Mouse (Mus musculus) activated CD4-positive, CD25-positive, alpha-beta regulatory T cell, adult 4 months (primary cell): ENCODE results near the gene Armc2. TPM values are rescaled to one million over a fixed set of nuclear protein-coding genes. Genes with fewer than 3 reads are reported as not detected.
A peak's percentile ranks its signal among the peaks of the same experiment; 100 is the strongest.

Source experiments
- ATAC-seq: one replicate; pipeline ENCODE4 v1.8.0; 2017
- polyA plus RNA-seq, 2 experiments: library from polyadenylated mRNA; unstranded; fragments of 100-300 nt; shearing (Covaris generic); gene quantifications; one replicate each; pipeline ENCODE4 v1.2.1; 2017

The Armc2 gene
- polyA plus RNA-seq, 2 experiments from 2014 or later = 0.32 to 0.46 TPM

DNA sequence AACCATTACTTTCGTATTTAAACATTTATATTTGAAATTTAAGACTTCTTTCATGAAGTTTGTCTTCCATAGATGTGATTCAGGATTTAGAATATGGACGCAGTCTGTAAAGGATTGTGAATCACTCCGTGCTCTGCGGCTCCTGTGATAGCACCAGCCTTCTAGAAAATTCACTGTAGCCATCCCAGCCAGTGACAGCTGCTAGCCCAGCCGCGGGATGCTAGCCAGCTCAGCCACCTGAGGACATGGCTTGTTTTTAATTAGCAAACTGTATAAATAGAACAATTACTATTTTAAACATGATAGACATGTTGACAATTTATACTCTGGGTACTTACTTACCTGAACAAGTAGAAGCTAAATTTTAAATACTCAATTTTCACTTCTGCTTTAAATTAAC, 116.4 kb downstream of the Armc2 start:
- no peak for ATAC-seq

DNA sequence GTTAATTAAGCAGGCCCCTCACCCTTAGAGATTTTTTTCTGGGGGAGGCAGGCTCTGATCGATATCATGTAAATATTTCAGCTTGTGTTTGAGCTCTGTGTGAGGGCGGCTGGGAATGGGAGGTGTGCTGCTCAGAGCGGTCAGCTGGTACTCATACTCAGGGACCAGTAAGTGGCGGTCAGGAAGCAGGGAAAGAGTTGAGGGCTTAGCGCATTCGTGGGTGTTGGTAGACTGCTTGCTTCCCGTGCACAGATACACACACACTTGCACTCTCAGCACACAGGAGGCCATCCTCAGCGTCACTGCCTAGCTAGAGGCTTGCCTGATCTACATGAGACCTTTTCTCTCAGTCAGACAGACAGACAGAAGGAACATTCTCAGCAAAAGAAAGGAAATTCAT, 116.8 kb downstream of the Armc2 start:
- no peak for ATAC-seq

DNA sequence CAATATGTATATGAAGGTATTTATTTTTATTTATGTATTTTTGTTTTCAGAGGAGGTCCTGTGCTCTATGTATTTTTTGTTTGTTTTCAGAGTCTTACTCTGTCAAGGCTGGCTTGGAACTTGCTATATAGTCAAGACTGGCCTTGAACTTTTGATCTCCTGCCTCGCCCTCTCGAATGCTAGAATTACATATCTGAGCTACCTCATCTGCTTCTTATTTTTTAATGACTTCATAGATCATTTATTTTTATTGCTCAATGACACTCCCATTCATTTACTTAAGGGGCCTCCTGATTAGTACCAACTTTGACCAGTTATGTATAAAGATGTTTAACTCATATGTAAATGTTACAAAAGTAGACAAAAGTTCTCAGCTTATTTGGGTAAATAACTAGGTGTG, 121.4 kb downstream of the Armc2 start:
- no peak for ATAC-seq

DNA sequence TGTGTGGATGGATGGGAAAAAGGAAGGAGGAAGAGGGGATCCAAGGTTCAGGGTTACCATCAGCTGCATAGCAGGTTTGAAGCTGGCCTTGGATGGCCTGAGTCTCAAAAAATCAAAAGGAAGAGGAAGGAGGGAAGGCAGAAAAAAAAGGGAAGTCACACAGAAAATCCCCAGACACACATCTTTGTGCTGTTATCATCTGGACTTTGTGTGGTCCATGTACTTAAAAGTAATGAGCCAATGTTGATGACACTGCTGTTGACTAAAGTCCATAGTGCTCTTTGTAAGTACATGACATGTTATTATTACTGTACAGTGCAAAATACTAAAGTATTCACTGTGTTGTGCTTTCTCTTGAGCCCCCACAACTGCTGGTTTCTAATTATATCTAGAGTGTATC, 121.8 kb downstream of the Armc2 start:
- no peak for ATAC-seq

DNA sequence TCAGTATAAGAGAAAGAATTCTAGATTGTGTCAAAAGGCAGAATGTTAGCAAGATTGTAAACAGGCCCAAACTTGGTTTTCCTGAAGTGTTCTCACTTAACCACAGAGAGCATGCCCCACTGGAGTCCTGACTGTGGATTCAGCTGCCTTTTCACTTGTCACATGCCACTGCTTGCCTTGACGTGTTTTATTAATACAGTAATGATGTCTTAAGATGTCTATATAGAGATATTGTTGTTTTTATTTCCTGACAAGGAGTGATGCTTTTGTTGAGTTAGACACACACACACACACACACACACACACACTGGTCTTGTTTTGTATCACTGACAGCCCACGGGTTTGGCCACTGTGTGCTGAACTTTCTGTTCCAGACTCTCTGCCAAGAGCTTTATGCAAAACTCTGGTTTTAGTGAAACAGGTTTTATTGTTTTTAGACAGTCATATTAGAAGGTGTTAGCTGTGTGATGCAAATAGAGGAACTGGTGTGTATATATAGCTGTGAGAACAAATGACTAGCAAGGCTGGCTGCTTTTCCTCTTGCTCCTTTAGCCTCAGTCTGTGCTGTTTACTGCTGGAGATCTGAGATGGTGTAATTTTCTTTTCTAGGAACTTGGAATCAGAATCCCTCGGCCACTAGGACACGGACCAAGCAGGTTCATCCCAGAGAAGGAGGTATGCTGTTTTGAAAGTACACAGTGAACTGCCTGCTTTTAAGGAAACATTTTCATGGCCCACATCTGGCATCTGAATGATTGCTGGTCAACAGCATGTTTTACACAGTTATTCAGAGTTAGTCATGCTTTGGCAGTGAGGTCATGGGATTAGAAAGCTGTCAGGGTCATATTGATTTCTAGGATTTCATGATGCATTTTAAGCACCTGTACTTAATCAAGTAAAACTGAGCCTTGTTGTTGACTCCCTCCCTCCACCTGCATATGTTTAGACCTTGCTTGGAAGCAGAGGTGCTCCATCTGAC, 124.5 kb downstream of the Armc2 start:
- peak; percentile 14 for ATAC-seq

DNA sequence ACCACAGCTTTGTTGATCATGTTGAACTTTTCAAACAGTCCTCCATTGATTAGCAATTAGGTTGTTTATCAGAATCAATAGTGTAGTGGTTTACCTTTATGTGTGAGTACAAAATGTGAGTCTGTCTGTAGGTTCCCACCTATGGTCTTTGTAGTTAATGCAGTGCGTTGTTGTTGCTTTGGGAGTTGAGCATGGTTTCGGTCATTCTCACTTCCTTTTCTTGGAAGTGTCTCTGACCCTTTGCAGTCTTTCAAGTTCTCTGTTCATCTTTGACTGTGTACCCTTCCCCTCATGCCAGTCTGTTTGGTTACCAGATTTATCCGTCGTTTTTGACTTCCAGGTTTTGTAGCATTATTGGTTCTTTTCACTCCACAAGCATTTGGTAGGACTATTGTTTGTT, 126.9 kb downstream of the Armc2 start:
- no peak for ATAC-seq

- ATAC-seq = no peak
These were observed 127.7 kb downstream of the Armc2 start for GRCm38 (mm10) chr10:41890537-41890936.

DNA sequence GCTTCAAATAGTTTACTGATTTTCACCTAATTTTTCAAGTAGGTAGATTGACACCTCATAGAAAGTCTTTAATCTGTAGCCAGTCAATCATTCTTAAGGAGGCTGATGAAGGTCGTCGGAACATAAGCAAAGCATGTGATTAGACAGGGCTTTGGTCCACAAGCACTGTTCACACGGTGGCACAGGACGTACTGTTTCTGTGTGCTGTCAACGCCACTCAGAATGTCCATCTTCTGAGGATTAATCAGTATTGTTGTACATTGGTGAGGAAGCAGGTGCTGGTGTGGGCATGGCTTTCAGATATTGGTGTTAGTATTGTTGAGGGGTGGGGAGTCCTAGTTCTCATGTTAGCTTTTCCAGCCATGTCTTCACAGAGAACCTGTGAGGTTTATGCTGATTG, 128.7 kb downstream of the Armc2 start:
- ATAC-seq = no peak

- ATAC-seq = peak; percentile 12
These were observed 129.8 kb downstream of the Armc2 start for GRCm38 (mm10) chr10:41888365-41888941.

- ATAC-seq = peak; percentile 80
These were observed 131.0 kb downstream of the Armc2 start for GRCm38 (mm10) chr10:41887080-41887821.

DNA sequence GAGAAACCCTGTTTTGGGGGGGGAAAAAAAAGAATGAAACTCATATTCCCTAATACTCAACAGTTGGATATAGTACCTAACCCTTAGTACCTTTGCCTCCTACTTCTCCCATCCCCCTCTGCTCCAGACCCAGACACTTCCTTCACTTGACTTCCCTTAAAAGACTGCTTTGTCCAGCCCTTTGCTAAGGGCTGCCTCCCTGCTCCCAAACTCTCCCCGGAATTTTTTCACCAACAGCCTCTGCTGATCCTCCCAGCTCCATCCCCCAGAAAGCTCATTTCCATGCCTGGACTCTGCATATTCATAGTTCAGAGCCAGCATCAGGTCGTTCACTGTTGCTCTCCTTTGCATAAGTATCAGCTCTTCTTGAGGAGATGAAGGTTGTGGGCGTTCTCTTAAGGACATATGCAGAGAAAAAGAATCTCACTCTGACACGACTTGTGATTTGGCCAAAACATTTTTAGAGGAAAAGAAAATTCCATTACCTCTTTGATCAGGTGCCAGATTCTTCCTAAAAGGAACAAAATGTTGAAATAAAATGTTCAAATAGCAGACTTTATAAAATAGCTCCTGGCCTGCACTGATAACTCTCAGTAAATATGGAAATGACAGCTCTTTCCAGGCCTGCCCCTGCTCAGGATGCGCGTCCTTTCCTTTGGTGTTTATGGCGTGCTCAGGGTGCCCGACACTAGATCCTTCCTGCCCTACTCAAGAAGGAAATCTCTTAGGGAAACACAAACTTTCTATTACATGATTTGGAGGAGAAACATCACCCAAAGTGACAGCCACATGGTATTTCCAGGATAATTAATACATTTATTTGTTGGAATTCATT, 134.3 kb downstream of the Armc2 start:
- no peak for ATAC-seq

- ATAC-seq = no peak
These were observed 136.8 kb downstream of the Armc2 start for GRCm38 (mm10) chr10:41881438-41881837.

GRCm38 (mm10) chr10:41880777-41881176, 137.5 kb downstream of the Armc2 start:
- peak; percentile 95 for ATAC-seq

- no peak for ATAC-seq
These were observed 138.0 kb downstream of the Armc2 start for GRCm38 (mm10) chr10:41880206-41880605.

- no peak for ATAC-seq
These were observed 138.6 kb downstream of the Armc2 start for GRCm38 (mm10) chr10:41879675-41880074.

DNA sequence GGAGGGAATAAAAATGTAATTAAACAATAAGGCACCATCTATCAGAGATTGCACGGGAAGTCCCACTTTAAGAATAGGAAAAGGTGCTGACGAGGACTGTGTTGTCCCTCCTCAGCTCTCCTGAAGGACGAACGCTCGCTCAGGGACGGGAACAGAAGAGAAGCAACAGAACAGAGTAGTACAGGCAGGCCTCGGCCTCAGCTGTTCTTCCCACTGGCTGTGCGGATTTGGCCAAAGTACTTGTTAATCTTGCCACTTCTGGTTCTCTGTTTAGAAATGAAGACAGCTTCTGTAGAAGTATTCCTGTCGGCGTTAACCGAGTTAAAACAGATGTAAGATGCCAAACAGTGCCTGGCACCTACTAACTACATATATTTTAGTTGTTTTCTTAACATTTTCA, 139.9 kb downstream of the Armc2 start:
- ATAC-seq = no peak

- no peak for ATAC-seq
These were observed 142.6 kb downstream of the Armc2 start for GRCm38 (mm10) chr10:41875624-41876023.

DNA sequence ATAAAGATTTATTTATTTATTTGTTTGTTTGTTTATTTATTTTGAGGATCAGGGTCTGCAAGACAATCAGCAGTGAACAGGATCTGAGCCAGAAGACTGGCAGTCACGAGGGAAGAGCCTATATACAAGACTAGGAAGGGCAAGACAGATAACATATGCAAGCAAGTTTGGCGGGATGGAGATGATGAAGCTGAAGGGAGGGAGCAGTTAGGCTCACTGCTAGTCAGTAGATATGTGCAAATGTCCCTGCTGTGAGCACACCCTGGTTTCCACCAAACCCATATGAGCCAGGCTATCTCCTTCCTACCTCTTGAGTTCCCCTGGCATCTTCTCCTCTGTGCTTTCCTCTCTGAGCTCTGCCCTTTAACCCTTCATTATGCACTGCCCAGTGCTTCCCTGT, 146.7 kb downstream of the Armc2 start:
- no peak for ATAC-seq

GRCm38 (mm10) chr10:41870101-41870500, 148.1 kb downstream of the Armc2 start:
- ATAC-seq = no peak

DNA sequence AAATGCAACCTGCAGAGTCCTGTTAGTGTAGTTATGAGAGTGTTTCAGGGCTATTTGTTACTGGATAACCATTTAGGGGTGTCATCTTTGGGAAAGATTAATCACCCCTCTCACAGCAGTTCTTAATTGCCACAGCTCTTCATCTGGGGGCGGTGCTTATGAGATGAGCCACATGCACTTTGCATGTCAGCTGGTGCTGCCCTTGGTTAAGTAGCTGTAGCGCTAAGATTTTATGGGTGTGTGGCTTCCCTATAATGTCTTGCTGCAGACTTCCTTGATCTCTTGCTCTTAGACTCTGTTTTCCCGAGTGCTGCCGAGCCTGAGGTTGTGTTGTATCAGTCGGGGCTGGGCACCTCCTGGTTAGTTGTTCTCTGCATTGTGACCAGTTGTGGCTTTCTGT, 150.3 kb downstream of the Armc2 start:
- no peak for ATAC-seq

DNA sequence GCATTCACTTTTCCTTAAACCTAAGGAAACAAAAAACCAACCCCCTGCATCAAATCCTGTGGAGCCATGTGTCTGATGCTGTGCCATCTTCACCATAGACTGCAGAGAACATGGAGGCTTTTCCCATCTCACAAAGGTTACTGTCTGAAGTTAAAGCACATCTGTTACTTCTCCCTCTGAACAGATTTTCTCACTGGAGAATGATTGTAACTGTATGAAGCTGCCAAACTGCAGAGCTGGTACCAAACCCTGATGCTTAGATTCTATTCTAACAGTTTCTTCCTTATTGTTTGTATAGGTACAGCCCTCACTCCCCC, 151.4 kb downstream of the Armc2 start:
- no peak for ATAC-seq

DNA sequence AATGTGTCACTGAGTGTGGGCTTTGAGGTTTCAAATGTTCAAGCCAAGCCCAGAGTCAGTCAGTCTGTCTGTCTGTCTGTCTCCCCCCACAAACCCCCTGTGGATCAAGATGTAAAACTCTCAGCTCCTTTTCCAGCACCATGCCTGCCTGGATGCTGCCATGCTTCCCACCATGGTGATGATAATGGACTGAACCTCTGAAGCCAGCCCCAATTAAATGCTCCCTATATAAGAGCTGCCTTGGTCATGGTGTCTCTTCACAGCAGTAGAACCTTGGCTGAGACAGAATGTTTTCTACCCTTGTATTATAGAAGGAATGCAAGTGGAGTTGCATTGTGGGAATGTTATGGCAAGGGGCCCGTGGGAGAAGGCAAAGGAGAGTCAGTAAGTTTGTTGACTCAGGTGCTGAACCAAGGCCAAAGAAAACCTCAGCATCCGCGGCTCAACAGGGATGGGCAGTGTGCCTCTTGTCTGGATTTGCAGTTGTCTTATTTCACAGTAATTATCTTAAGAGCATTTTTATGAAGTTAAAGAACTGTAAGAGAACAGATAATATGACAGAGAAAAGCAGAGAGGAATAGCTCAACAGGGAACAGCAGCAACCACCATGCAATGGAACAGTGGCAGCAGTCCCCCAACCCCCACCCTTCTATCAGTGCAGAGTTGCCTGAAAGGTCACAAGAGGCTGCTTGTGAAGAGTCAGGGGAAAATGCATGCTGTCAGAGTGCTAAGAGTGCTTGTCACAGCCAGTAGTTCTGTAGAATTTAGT, 152.0 kb downstream of the Armc2 start:
- ATAC-seq = no peak
